Mouse (Mus musculus): Measurements from ENCODE around the gene Ihh.

The Ihh gene

DNA sequence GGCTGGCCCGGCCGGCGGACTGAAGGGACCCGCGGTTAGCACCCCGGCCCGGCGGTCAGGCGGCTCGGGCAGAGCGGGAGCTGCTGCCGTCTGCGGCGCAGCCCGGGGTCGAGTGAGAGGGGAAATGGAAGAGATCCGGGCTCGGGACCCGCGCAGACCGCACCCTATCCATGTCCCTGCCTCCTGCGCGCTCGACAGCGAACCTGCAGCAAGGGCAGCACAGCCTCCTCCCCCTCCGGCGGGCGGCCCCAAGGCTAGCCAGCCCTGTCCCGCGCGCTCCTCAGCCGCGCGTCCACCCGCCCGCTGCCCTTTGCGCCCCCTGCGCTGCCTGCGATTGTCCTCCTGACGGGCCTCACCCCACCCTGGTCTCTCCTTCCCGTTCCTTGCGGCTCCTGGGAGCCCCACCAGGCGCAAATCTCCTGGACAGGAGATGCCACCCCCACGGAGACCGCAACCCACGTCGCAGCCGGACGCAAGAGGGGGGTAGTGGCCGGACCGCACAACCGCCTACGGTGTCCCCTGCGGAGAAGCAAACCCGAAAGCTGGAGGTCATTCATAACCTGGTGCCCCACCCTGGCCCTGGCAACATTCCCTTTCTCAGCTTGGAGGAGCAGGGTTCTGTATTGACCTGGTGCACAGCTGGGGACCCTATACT, at the start of gene Ihh:
TSS of gene Ihh (minus strand) at position 117 of the 655 bp plus-strand sequence.
- no peak for DNase-seq (ENCODE audit: low spot score in 2 of 2)

DNA sequence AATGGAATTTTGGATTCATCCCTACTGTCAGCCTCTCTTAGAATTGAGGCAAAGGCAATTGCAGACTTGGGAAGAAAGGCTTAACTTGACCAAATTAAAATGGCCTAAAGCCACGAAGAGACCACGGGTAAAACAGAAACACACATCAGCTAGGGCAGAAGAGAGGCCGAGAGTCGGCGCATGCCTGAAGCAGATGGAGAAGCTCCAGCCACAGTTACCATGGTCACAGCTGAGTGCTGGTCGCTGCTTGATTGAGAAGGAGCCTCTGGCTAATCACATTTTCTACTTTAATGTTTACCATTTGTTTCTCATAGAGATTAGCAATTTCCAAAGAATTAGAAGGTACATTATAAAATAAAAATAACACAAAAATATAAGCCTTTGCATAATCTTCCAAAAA, 49.7 kb upstream of the Ihh start:
- DNase-seq (ENCODE audit: low spot score in 2 of 2): no peak

DNA sequence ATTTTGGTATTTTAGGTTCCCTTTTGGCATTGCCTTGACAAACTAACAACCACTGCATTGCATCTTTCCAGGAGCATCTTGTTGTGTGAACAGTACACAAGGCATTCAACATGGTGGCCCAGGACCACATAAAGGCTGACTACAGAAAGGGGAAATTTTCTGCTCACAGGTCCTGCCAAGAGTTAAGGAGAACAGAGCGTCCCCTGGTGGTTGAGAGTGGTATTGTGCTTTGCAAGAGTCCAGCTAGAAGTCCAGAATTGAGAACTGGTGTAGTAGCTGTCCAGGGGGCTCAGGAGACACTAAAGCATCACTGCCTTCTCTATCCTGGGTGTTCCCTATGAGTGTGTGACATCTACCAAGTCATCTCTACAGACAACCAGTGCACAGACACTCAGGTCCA, 49.0 kb upstream of the Ihh start:
- DNase-seq (ENCODE audit: low spot score in 2 of 2): peak; percentile 31 to 73

DNA sequence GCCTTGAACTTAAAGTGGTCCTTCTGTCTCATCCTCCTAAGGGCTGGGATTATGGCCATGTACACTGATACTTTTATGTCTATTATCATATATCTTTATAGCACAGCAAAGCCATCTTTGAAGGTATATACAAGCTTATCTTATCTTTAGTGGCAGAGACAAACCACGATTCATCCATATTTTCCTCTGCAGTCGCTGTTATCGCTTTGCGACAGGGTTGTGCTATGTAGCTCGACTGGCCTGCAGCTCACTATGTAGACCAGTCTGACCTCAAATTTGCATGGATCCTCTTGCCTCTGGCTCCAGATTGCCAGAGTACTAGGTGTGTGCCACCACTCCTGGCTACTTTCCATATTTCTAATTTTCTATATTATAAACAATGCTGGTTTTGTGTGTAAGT, 47.7 kb upstream of the Ihh start:
- no peak for DNase-seq (ENCODE audit: low spot score in 2 of 2)

DNA sequence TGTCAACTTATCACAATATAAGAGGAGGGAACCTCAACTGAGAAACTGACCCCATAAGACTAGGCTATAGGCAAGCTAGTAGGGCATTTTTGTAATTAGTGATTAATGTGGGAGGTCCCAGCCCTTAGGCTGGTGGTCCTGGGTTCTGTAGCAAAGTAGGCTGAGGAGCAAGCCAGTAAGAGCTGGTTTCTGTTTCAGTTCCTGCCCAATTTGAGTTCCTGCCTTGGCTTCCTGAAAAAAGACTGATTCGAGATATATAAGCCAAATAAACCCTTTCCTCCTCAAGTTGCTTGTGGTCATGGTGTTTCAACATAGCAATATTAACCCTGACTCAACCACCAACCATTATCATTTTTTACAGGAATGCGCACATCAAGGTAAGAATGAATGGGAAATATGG, 45.8 kb upstream of the Ihh start:
- DNase-seq (ENCODE audit: low spot score in 2 of 2): no peak

DNA sequence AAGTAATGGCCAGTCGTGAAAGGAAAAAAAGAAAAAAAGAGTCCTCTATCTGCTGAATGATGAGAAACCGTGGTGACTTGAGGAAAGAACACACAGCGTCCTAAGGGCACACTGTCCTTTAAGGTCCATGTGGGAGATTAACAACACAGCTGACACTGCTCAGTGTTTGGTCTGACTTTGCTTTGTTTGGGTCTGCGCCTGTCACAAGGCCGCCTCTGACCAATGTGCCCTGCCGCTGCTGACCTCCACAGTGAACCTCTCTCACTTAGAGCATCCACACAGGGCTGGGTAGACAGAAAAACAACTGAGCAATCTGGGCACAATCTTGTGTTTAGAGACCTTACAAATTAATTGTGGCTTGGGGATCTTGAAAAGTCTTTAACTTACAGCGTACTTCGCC, 25.5 kb upstream of the Ihh start:
- DNase-seq (ENCODE audit: low spot score in 2 of 2): no peak

DNA sequence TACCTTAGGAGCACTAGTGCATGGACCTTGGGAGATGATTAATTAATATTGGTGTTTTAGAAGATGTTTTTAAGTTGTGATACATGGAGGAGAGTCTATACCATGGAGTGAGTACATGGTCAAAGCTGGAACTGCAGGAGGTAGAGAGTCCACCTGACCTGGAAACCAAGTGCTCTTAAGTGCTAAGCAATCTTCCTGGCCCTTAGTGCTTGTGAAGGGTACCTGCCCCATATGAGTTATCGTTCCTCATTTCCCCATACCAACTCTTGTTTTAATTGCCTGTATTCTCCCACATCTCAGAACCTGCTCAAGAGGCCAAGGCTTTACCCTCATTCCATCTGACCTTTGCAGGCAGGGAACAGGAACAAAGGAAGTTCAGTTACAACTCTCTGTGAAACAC, 24.5 kb upstream of the Ihh start:
- DNase-seq (ENCODE audit: low spot score in 2 of 2): no peak

DNA sequence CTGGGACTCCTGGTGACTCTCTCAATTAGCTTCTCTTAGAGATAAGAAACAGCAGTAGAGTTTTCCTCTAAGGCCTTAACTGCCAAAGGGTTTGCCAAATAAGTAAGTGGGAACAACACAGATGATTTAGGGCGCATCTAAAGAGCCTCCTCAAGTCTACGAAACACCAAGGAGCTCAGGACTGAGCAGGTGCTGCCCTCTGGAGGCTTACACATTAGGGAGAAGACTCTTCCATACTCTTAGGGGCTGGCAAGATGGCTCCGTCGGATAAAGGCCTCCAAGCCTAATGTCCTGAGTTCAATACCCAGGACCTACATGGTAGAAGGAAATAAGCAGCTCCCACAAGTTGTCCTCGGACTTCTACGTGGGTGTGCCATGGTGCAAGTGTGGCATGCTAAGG, 22.1 kb upstream of the Ihh start:
- no peak for DNase-seq (ENCODE audit: low spot score in 2 of 2)

DNA sequence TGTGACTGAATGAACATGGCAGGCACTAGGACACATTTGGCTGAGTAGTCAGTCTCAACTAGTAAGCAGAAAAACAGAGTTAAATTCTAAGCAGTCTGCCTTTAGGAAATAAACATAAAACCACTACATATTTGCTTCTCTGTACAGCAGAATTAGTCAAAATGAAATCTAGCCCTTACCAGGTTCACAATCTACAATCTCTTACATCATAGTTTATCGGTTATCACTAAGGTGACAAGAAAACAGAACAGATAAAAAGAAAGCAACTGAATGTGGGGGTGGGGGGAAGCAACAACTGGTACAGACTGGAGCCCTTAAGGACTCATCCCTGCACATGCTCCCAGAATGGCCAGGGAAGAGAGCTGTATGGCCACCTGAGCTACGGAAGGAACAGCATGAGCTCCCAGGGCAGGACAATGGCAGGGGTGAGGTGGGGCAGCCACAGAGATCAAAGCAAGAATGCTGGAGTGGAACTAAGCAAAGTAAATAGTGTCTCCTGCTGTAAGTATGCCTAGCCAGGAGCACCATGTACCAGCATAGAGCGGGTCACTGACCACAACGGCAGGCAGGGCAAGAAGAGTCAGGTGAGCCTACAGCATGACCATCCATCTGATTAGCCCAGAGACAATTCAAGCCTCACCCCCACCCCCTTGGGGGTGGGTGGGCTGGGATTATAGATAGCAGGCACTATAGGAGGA, 20.0 kb upstream of the Ihh start:
- DNase-seq (ENCODE audit: low spot score in 2 of 2): no peak

DNA sequence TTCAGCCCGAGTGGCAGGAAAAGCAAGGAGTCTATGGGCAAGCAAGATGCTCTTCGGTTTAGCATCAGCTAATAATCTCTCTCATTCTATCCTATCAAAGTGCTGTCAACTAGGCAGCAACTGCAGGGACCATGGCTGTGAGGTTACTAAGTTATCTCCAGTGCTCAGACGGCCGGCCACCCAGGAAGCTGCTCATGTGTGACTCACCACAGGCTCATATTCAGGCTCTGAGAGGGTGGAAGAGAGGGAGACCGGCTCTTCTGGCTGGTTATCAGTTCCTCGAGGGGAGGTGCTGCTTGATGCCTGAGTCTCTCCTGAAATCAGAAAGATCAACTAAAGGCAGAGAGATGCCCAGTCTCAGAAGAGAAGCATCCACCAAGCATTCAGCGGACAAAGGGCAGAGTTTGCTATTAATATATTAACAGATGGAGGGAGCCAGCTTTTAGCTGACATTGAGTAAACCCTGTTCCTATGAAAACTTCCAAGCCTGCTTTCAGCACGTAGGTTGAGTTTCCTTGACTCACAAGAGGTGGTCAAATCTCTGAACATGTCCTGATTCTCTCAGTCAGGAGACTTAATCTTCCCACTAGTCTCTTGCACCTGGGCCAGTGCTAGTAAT, 16.6 kb upstream of the Ihh start:
- DNase-seq (ENCODE audit: low spot score in 2 of 2): no peak

DNA sequence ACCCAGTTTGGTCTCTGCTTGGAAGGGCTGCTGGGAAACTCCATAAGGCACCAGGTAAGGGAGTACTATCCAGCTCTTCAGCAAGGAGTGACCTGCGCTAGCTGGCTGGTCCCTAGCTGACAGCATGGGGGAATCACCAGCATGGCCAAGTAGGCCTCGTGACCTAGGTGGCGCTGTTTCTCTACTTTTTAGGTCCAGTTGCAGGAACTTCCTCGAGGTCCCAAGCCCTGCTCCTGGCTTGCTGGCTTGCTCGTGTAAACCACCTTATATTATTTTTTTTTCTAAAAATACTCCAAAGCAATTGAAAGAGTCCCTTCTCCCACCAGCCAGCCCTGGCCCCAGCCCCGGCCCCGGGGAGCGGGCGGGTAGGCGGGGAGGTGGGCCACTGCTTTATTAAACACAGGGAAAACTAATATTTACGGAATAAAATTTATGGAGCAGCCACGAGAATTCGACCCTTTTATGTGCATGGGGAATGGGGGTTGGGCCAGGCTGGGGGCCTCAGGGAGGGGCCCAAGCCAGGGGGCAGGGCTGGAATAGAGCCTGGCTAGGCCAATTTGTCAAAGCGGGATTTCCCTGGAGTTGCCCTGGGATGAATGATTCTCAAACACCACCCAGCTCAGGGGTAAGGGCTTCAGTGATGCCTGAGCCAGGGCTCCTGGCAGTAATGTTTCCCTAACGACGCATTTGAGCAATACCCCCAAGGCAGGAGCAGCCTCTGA, 13.2 kb upstream of the Ihh start:
- peak; percentile 47 to 77 for DNase-seq (ENCODE audit: low spot score in 2 of 2)

DNA sequence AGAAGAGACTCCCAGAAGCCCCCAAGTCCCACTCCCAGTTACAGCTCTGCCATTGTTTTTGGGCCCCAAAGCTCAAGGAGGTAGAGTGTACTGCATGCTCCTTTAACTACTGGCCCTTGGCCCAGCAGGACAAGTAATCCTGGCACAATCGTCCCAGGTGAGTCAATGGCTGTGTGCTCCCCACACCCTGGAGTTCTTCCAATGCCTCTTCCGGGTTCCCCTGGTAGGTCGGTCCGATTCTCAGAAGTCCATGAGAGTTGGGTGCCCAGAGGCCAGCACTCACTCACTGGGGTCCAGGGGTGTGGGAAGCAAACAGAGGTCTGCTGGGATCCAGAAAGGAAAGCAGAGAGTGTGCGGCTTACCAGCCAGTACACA, 11.4 kb upstream of the Ihh start:
- DNase-seq (ENCODE audit: low spot score in 2 of 2): no peak

DNA sequence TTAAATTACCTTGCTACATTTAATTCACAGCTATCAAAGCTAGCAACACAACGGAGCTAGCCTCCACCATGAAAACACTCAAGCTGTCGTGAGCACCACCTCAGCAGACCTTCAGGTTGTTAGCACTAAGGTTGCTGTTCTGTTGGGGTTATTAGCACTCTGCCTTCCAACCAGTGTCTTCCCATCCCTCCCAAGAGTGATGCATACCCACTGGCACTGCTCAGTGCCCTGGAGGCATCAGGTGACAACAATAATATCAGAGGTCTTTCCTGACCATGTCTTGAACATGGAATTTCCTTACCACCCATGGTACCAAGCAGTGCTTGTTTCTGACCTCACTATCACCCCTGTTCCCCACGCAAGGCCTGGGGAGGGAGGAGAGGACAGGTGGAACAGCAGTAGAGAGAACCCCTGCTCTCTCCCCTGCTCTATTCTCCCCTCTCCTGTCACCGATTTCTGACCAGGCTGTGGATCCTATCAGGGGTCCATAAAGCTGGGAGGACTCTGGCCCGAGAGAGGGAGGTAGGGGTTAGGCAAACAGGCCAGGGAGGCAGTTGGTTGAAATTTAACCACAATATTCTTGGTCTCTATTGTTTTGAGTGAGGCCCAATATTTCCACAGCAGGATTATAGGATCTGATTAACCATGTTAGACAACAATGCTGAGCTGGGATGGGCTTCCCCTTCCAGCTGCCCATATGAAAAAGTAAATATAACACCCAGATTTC, 10.8 kb upstream of the Ihh start:
- DNase-seq (ENCODE audit: low spot score in 2 of 2): no peak

DNA sequence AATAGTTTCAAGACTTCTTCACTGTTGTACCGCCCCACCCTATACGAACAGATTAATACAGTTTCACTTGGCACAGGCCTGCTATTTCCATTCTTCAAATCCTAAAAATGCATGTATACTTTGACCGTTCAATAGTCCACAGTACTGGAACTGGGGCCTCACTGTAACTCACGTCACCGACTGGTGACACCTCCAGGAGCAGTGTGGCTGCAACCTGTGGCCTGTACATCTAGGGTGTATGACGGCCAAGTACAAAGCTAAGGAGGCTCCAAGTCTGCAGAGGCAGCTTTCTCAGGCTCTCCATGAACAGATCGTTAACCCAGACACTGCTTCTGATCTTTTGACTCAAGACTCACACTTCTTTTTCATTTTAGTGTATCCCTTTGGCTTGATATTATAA, 10.2 kb upstream of the Ihh start:
- DNase-seq (ENCODE audit: low spot score in 2 of 2): no peak

DNA sequence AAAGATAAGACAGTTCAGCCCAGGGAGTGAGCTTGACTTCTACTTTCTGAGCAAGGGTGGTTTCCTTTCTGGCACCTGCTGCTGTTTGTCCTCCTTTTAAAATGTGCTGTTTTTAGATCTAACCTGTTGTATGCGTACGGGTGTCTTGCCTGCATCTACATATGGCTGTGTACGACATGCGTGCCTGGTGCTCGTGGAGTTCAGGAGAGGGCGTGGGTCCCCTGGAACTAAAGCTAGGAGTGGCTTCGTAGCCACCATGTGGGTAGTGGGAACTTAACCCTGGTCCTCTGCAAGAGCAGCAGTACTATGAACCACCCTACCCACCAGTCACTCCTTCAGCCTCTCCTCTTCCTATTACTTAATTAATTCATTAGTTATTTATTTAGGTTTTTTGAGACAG, 8.6 kb upstream of the Ihh start:
- DNase-seq (ENCODE audit: low spot score in 2 of 2): no peak

DNA sequence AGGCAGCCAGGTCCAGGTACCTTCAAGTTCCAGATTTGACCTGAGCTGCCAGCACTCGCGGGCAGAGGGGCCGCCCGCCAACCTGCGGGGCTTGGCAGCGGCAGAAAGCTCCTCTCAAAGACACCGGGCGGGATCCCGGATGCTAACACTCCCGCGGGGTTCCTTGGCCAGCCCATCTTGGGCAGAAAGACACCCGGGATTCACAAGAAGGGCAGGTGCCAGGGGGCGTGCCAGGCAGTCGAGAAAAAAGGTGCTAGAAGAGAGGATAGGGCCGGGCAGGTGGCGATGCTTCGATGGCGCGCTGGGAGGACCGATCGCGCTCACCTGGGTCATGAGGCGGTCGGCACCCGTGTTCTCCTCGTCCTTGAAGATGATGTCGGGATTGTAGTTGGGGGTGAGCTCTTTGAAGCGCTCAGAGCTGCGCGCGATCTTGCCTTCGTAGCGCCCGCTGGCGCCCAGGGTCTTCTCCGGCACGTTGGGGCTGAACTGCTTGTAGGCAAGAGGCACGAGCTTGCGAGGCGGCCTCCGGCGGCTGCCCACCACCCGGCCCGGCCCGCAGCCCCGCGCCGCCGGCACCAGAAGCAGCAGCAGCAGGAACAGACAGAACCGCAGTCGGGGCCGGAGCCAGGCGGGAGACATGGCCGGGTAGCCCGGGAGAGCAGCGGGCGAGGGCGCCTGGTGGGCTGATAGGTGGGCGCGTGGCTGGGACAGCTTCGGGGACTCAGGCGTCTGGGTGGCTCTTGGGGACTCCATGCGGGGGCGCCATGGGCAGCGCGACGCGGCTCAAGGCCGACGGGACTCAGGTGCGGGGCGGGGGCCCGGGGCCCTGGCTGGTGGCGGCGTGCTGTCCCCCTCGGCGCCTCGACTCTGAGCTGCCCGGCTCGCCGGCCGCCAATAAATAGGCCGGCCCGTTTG, 639 bp downstream of the Ihh start:
- no peak for DNase-seq (ENCODE audit: low spot score in 2 of 2)

DNA sequence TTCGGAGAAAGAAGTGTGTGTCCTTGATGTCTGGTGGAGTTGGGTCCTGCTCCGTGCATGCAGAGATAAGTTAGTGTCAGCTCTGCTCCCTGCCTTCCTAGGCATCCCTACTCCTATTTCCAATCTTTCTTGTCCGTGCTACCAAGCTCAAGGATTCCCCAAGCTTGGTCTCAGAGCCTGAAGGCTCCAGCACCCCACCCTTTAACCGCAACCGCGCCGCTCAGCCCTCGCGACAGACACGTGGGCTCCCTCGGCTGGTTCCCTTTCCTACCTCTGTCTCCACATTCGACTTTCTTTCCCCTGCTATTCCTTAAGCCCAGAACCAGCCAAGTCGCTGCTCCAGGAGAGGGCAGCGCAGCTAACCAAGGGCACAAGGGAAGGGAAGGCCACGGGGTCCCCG, 1.4 kb downstream of the Ihh start:
- no peak for DNase-seq (ENCODE audit: low spot score in 2 of 2)

DNA sequence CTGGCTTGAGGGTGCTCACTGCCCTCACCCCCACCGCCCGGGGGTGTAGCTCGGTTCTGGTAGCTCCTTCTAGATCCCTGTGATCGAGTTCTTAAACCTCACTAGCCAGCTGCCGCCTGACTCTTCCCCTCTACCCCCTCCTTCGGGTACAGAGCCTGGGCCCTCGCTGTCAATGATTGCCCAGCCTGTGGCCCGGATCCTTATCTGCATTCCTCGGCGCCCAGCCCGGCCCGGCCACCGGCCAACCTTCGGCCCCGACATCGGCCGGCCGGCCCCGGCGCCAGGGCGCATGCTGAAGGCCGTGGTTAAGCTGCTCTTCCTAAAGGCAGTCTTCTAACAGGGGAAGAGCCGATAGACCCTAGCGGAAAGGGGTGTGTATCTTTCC, 1.8 kb downstream of the Ihh start:
- DNase-seq (ENCODE audit: low spot score in 2 of 2): no peak

DNA sequence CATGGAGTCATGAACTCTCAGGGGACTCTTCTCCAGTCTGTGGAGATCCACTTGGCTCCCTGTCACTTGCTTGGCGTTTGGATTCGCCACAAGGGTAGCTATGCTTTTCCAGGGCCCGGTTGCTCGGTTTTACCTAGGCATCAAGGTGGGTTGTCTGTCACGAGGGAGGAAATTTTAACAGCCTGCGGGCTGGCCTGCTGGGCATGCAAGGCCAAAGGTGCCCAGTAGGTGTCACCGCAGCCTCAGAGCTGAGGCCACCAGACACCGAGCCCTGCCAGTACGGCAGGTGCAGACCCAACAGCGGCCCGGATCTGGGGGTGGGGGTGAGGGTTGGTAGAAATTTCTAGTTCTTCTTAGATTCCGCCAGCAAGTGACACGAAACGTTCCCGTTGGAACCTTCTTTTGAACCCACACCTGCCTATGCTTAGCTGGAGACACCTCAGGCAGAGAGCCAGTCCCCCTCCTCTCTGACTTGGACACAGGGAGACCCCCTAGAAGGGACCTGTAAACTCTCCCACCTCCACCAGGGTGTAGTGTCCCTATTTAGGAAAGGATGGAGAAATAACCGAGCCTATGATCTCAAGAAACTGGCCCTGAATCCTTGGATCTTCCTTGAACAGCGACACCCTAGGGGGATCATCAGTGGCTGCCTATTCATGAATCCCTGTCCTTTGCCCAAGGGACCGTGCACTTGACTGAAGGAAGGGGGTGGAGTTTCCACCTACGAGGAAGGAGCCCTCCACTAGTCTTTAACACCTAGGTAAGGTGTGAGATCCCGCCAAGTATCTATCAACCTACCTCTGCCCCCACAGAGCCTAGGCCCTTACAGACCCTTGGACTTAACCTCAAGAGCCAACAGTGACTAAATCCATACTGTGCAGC, 2.4 kb downstream of the Ihh start:
- DNase-seq (ENCODE audit: low spot score in 2 of 2): peak; percentile 36 to 75
